Mouse (Mus musculus) regulatory T cell (primary cell): ENCODE results near the gene Klf13.

Experiments used
- in situ Hi-C: fragments of 300-600 bp; cut with MboI, MseI; formaldehyde crosslinking; loops from one replicate; pipeline ENCODE4 v1.15.1; 2025; ENCODE audit warnings: high pct_unique_total_duplicates

The Klf13 gene

GRCm38 (mm10) chr7:63938914-63939396 lies at the start of gene Klf13:
Klf13 (minus strand) TSS chr7:63938915.
- in situ Hi-C loops, result loop anchor here (5.0 to 10.0 kb wide), 2 partner anchors 122 to 206 kb away; no protein-coding TSS in a partner anchor

- in situ Hi-C loops, result no loop called here
Measured at GRCm38 (mm10) chr7:63988391-63988790, 49.7 kb upstream of the Klf13 start.

GRCm38 (mm10) chr7:63986407-63987182 lies 47.9 kb upstream of the Klf13 start:
- in situ Hi-C loops, result no loop called here

GRCm38 (mm10) chr7:63985696-63986406 lies 47.1 kb upstream of the Klf13 start:
- in situ Hi-C loops, result no loop called here

GRCm38 (mm10) chr7:63985266-63985665 lies 46.6 kb upstream of the Klf13 start:
- in situ Hi-C loops, result no loop called here

- in situ Hi-C loops, result no loop called here
Measured at GRCm38 (mm10) chr7:63984329-63984728, 45.6 kb upstream of the Klf13 start.

GRCm38 (mm10) chr7:63977631-63978030 lies 38.9 kb upstream of the Klf13 start:
- in situ Hi-C loops, result loop anchor here (10.0 kb wide), 1 partner anchor 567 kb away; no protein-coding TSS in a partner anchor

- in situ Hi-C loops, result loop anchor here (10.0 to 25.0 kb wide), 2 partner anchors 574 to 891 kb away; partner anchors contain the start of gene Nsmce3
Measured at GRCm38 (mm10) chr7:63970986-63971385, 32.3 kb upstream of the Klf13 start.

GRCm38 (mm10) chr7:63969941-63970340 lies 31.2 kb upstream of the Klf13 start:
- in situ Hi-C loops, result loop anchor here (10.0 to 25.0 kb wide), 2 partner anchors 575 to 892 kb away; partner anchors contain the start of gene Nsmce3

- in situ Hi-C loops, result loop anchor here (25.0 kb wide), 1 partner anchor 896 kb away; the partner anchor contains the start of gene Nsmce3
Measured at GRCm38 (mm10) chr7:63965635-63966418, 27.1 kb upstream of the Klf13 start.

- in situ Hi-C loops, result loop anchor here (25.0 kb wide), 1 partner anchor 897 kb away; the partner anchor contains the start of gene Nsmce3
Measured at GRCm38 (mm10) chr7:63965135-63965534, 26.4 kb upstream of the Klf13 start.

- in situ Hi-C loops, result loop anchor here (25.0 kb wide), 1 partner anchor 898 kb away; the partner anchor contains the start of gene Nsmce3
Measured at GRCm38 (mm10) chr7:63964121-63964520, 25.4 kb upstream of the Klf13 start.

- in situ Hi-C loops, result loop anchor here (25.0 kb wide), 1 partner anchor 899 kb away; the partner anchor contains the start of gene Nsmce3
Measured at GRCm38 (mm10) chr7:63963632-63964031, 24.9 kb upstream of the Klf13 start.

GRCm38 (mm10) chr7:63957872-63958640 lies 19.3 kb upstream of the Klf13 start:
- in situ Hi-C loops, result loop anchor here (25.0 kb wide), 1 partner anchor 904 kb away; the partner anchor contains the start of gene Nsmce3

- in situ Hi-C loops, result loop anchor here (25.0 kb wide), 1 partner anchor 905 kb away; the partner anchor contains the start of gene Nsmce3
Measured at GRCm38 (mm10) chr7:63956981-63957713, 18.4 kb upstream of the Klf13 start.

- in situ Hi-C loops, result loop anchor here (25.0 kb wide), 1 partner anchor 906 kb away; the partner anchor contains the start of gene Nsmce3
Measured at GRCm38 (mm10) chr7:63956138-63956823, 17.6 kb upstream of the Klf13 start.

- in situ Hi-C loops, result loop anchor here (25.0 kb wide), 1 partner anchor 907 kb away; the partner anchor contains the start of gene Nsmce3
Measured at GRCm38 (mm10) chr7:63955440-63955839, 16.7 kb upstream of the Klf13 start.

- in situ Hi-C loops, result loop anchor here (25.0 kb wide), 1 partner anchor 910 kb away; the partner anchor contains the start of gene Nsmce3
Measured at GRCm38 (mm10) chr7:63952077-63952898, 13.6 kb upstream of the Klf13 start.
